Mouse (Mus musculus) retina, postnatal 7 days (tissue): ENCODE data around the gene Men1.

Experiments used
- DNase-seq: peaks from one replicate; pipeline ENCODE4 v3.0.0-alpha.2; 2012; ENCODE audit warnings: low read depth, low spot score

Men1 gene

DNA sequence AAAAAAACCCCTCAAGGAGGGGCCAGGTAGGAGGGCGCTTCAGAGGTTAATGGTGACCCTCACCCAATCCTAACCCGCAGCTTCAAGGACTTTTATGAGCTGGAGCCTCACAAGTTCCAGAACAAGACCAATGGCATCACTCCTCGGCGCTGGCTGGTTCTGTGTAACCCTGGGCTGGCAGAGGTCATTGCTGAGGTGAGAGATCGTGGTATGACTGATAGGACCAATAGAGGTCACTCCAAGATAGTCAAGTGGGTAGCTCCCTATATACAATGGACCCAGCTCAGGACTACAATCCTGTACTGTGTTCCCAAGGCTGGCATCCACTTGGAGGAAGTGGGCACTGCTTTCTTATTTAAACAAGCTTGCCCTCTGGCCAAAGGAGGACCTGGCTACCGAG lies 55.5 kb downstream of the Men1 start:
- DNase-seq, result no peak
